In genomic region chr6:91541276-91541675, GRCm38 (mm10) we compare ENCODE assay signal across 24 mouse cellular contexts. TPM values are rescaled to one million over a fixed set of nuclear protein-coding genes. Genes with fewer than 3 reads are reported as not detected.
DNase-seq lines count a peak whose midpoint lies in the region; ATAC-seq and TF ChIP-seq lines count a peak whose summit lies in the region.
"Had no signal": no experiment of that assay in that cellular context is flagged by ENCODE, and none has a peak within 500 bp of the region (broad histone marks: within the 10 kb centered on the region; RNA-seq: fewer than 3 reads in every experiment).

No protein-coding gene starts in this region.

- no peaks in the 10 kb centered on the region for H3K4me1 ChIP-seq in forebrain, embryonic 12.5 days
- no peaks in the 10 kb centered on the region for H3K4me1 ChIP-seq in forebrain, embryonic 13.5 days
- H3K4me1 ChIP-seq in testis, adult 2 months (ENCODE audit: control insufficient read depth, insufficient read depth, low read length): no peaks in the 10 kb centered on the region
- H3K4me1 ChIP-seq in small intestine, adult 2 months (ENCODE audit: control insufficient read depth, insufficient read depth, insufficient read length, low read length): peaks cover 24% of the 10 kb centered on the region
- H3K4me1 ChIP-seq: forebrain, embryonic 15.5 days; hindbrain, embryonic 13.5 days; intestine, embryonic 15.5 days had no signal

- 0 out of 2 replicates have a peak overlapping the region, but pooled peaks have one; percentile 36 for H3K27ac ChIP-seq in forebrain, embryonic 12.5 days
- H3K27ac ChIP-seq in forebrain, embryonic 13.5 days: no peak overlapping the region
- peak overlapping the region; percentile 16; the same call in 1 of the 2 replicates for H3K27ac ChIP-seq in testis, adult 2 months (ENCODE audit: control insufficient read depth, insufficient read depth, low read depth, low read length)
- H3K27ac ChIP-seq in small intestine, adult 2 months (ENCODE audit: insufficient read depth, low read depth, low read length): peak overlapping the region; percentile 96
- H3K27ac ChIP-seq: forebrain, embryonic 10.5 days; forebrain, embryonic 15.5 days; heart, embryonic 15.5 days; hindbrain, embryonic 10.5 days; hindbrain, embryonic 13.5 days; intestine, embryonic 15.5 days had no signal

- no peak for TF ChIP-seq CTCF in testis, adult 2 months (IDR thresholded peaks at IDR 0.05; ENCODE audit: control insufficient read depth, insufficient read depth, insufficient replicate concordance, low read depth, low read length)
- TF ChIP-seq CTCF in small intestine, adult 2 months (IDR thresholded peaks at IDR 0.05; ENCODE audit: extremely low read depth, insufficient read length, insufficient replicate concordance, low read depth, low read length): no peak

- no peak overlapping the region for H3K9ac ChIP-seq in forebrain, embryonic 12.5 days
- H3K9ac ChIP-seq in forebrain, embryonic 13.5 days: no peak overlapping the region
- H3K9ac ChIP-seq: forebrain, embryonic 15.5 days; heart, embryonic 12.5 days; heart, embryonic 15.5 days; hindbrain, embryonic 13.5 days; intestine, embryonic 15.5 days had no signal

- H3K4me2 ChIP-seq in forebrain, embryonic 12.5 days: no peak overlapping the region
- H3K4me2 ChIP-seq in forebrain, embryonic 13.5 days: no peak overlapping the region
- H3K4me2 ChIP-seq: forebrain, embryonic 15.5 days; heart, embryonic 12.5 days; heart, embryonic 15.5 days; hindbrain, embryonic 13.5 days; intestine, embryonic 15.5 days had no signal

- DNase-seq in testis, postnatal 14 days (ENCODE audit: low spot score): no peak
- DNase-seq: adrenal gland, adult 2 months; adrenal gland, postnatal 14 days; cerebellum, adult 11 months; cerebellum, adult 2 months; cerebellum, adult 9-11 months; gastrocnemius, postnatal 25 days; heart, adult 18-20 months; heart, postnatal 10 days; heart, postnatal 36 days had no signal

- no peaks in the 10 kb centered on the region for H3K9me3 ChIP-seq in forebrain, embryonic 12.5 days
- no peaks in the 10 kb centered on the region for H3K9me3 ChIP-seq in forebrain, embryonic 13.5 days (replicated peaks)
- H3K9me3 ChIP-seq: forebrain, embryonic 10.5 days; forebrain, embryonic 15.5 days; heart, embryonic 12.5 days; heart, embryonic 15.5 days; hindbrain, embryonic 10.5 days; hindbrain, embryonic 13.5 days; intestine, embryonic 15.5 days had no signal

- ATAC-seq in forebrain, embryonic 12.5 days (ENCODE audit: low FRiP score): no peak
- no peak for ATAC-seq in forebrain, embryonic 13.5 days
- ATAC-seq in activated CD4-positive, CD25-positive, alpha-beta regulatory T cell, adult 4 months: no peak
- ATAC-seq: forebrain, embryonic 15.5 days; hindbrain, embryonic 16.5 days; intestine, embryonic 15.5 days; Patski had no signal

- no peaks in the 10 kb centered on the region for H3K27me3 ChIP-seq in forebrain, embryonic 12.5 days
- H3K27me3 ChIP-seq in forebrain, embryonic 13.5 days: no peaks in the 10 kb centered on the region
- H3K27me3 ChIP-seq in testis, adult 2 months (ENCODE audit: control insufficient read depth, insufficient read depth, low read length): no peaks in the 10 kb centered on the region
- no peaks in the 10 kb centered on the region for H3K27me3 ChIP-seq in small intestine, adult 2 months (ENCODE audit: control insufficient read depth, insufficient read depth, low read length)
- H3K27me3 ChIP-seq: forebrain, embryonic 15.5 days; hindbrain, embryonic 13.5 days; intestine, embryonic 15.5 days; Patski had no signal

- no peak overlapping the region for H3K4me3 ChIP-seq in forebrain, embryonic 12.5 days (replicated peaks)
- H3K4me3 ChIP-seq in forebrain, embryonic 13.5 days: no peak overlapping the region
- H3K4me3 ChIP-seq in testis, adult 2 months (ENCODE audit: control insufficient read depth, low read depth, low read length): no peak overlapping the region
- H3K4me3 ChIP-seq in small intestine, adult 2 months (ENCODE audit: low read depth, low read length): no peak overlapping the region
- H3K4me3 ChIP-seq: forebrain, embryonic 10.5 days; forebrain, embryonic 15.5 days; heart, embryonic 12.5 days; heart, embryonic 15.5 days; hindbrain, embryonic 10.5 days; hindbrain, embryonic 13.5 days; intestine, embryonic 15.5 days had no signal

- 73% methylated on average over 3 of the region's 3 CpGs for WGBS in forebrain, embryonic 12.5 days
- 67% methylated on average over 3 of the region's 3 CpGs for WGBS in forebrain, embryonic 13.5 days
- WGBS in small intestine, adult 2 months: 15% methylated on average over 3 of the region's 3 CpGs

- no peak for TF ChIP-seq POLR2A in testis, adult 2 months (IDR thresholded peaks at IDR 0.05; ENCODE audit: control insufficient read depth, low read depth, low read length)
- TF ChIP-seq POLR2A in small intestine, adult 2 months (IDR thresholded peaks at IDR 0.05; ENCODE audit: low read depth, low read length): no peak

- no peaks in the 10 kb centered on the region for H3K36me3 ChIP-seq in forebrain, embryonic 12.5 days (replicated peaks)
- H3K36me3 ChIP-seq in forebrain, embryonic 13.5 days (ENCODE audit: poor library complexity, severe bottlenecking): no peaks in the 10 kb centered on the region
- no peaks in the 10 kb centered on the region for H3K36me3 ChIP-seq in testis, adult 2 months (ENCODE audit: control insufficient read depth, insufficient read depth, low read length)
- H3K36me3 ChIP-seq in small intestine, adult 2 months (ENCODE audit: control insufficient read depth, insufficient read depth, low read length): no peaks in the 10 kb centered on the region
- H3K36me3 ChIP-seq: forebrain, embryonic 10.5 days; forebrain, embryonic 15.5 days; heart, embryonic 12.5 days; heart, embryonic 15.5 days; hindbrain, embryonic 10.5 days; hindbrain, embryonic 13.5 days; intestine, embryonic 15.5 days had no signal

RNA-seq across cellular contexts. Expression of gene Lsm3, which starts 25.5 kb away (rescaled TPM):
- polyA plus RNA-seq in forebrain, embryonic 12.5 days (2016; fragmentation: Nextera tagmentation; extraction: Ambion mirVana): 264 and 276 TPM in 2 replicates
- 273 and 275 TPM in 2 replicates for polyA plus RNA-seq in forebrain, embryonic 13.5 days (2015; fragmentation: Nextera tagmentation; extraction: Ambion mirVana)
- 27.7 and 34.6 TPM in 2 replicates for polyA plus RNA-seq in testis, adult 2 months (2012; rRNA removed)
- 7.7 and 12.5 TPM in 2 replicates for polyA plus RNA-seq in small intestine, adult 2 months (2012; rRNA removed)
- 100 to 1,000 TPM; 144 to 175 TPM for polyA plus RNA-seq in activated CD4-positive, CD25-positive, alpha-beta regulatory T cell, adult 4 months (2017; shearing (Covaris generic))

RNA-seq across cellular contexts. Expression of gene Xpc, which starts 25.6 kb away (rescaled TPM):
- 24.4 and 26.7 TPM in 2 replicates for polyA plus RNA-seq in forebrain, embryonic 12.5 days (2016; fragmentation: Nextera tagmentation; extraction: Ambion mirVana)
- 18.6 and 20.5 TPM in 2 replicates for polyA plus RNA-seq in forebrain, embryonic 13.5 days (2015; fragmentation: Nextera tagmentation; extraction: Ambion mirVana)
- 3.2 and 3.4 TPM in 2 replicates for polyA plus RNA-seq in testis, adult 2 months (2012; rRNA removed)
- 1.7 and 4.2 TPM in 2 replicates for polyA plus RNA-seq in small intestine, adult 2 months (2012; rRNA removed)
- polyA plus RNA-seq in activated CD4-positive, CD25-positive, alpha-beta regulatory T cell, adult 4 months (2017; shearing (Covaris generic)): 10 to 100 TPM; 12.2 to 14.8 TPM
